Mouse (Mus musculus): ENCODE results near the gene Ppp1r1a. TPM values are rescaled to one million over a fixed set of nuclear protein-coding genes. Genes with fewer than 3 reads are reported as not detected.

Ppp1r1a gene
- polyA plus RNA-seq, 1 experiment from 2014 or later: 161 TPM

DNA sequence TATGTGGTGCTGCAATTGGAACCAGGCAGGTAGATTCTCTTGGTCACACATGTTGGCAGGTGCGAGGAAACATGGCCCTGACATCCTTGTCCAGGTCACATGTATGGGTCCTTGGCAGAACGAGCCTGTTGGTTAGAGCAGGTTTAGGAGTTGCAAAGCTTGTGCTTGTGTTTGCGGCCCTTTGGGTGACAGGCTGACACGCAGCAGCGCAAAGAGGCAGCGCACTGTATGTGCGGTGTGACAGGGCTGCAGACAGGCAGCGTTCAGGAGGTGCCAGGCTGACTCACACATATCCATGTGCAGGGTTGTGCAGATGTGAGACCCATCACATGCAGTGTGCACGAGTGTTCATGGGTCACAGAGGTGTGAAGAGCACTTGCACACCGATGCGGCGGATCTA, 34.1 kb downstream of the Ppp1r1a start:
- no peaks in the 10 kb centered on the region for H3K27me3 ChIP-seq (replicated peaks; ENCODE audit: control insufficient read depth, insufficient read depth, low read length)
- H3K4me1 ChIP-seq (ENCODE audit: control insufficient read depth, insufficient read depth, low read depth, low read length): peaks cover 24% of the 10 kb centered on the region
- peak overlapping the region; percentile 87 for H3K27ac ChIP-seq (ENCODE audit: low read depth, low read length)
- peak overlapping the region; percentile 91 for H3K9ac ChIP-seq (ENCODE audit: low read depth, low read length)
- 26% methylated on average over 12 of the region's 12 CpGs for WGBS
- H3K4me2 ChIP-seq (ENCODE audit: low read length): peak overlapping the region; percentile 90
- H3K36me3 ChIP-seq (ENCODE audit: control insufficient read depth, insufficient read depth, low read length): no peaks in the 10 kb centered on the region
- no peaks in the 10 kb centered on the region for H3K9me3 ChIP-seq (ENCODE audit: control insufficient read depth, low read length)
- ATAC-seq: peak; percentile 41
- H3K4me3 ChIP-seq (ENCODE audit: low read length): peak overlapping the region; percentile 80

- Histone ChIP-seq H3K9ac (ENCODE audit: low read depth, low read length) (peak overlapping the region; percentile 91), H3K27ac (ENCODE audit: low read depth, low read length) (peak overlapping the region; percentile 87), H3K27me3 (replicated peaks; ENCODE audit: control insufficient read depth, insufficient read depth, low read length) (no peaks in the 10 kb centered on the region), H3K4me1 (ENCODE audit: control insufficient read depth, insufficient read depth, low read depth, low read length) (peaks cover 24% of the 10 kb centered on the region), H3K36me3 (ENCODE audit: control insufficient read depth, insufficient read depth, low read length) (no peaks in the 10 kb centered on the region), H3K4me3 (ENCODE audit: low read length) (peak overlapping the region; percentile 80), H3K4me2 (ENCODE audit: low read length) (peak overlapping the region; percentile 90), H3K9me3 (ENCODE audit: control insufficient read depth, low read length) (no peaks in the 10 kb centered on the region)
- WGBS: 0% methylated on average over 15 of the region's 15 CpGs
- peak; percentile 72 for ATAC-seq
Observed at GRCm38 (mm10) chr15:103503251-103503600, 34.6 kb downstream of the Ppp1r1a start.

GRCm38 (mm10) chr15:103502435-103503250, 35.2 kb downstream of the Ppp1r1a start, which contains the start of gene Pde1b:
TSS of gene Pde1b (plus strand) at chr15:103503034.
- H3K9me3 ChIP-seq (ENCODE audit: control insufficient read depth, low read length): no peaks in the 10 kb centered on the region
- under 1% methylated on average over 46 of the region's 63 CpGs for WGBS
- H3K4me3 ChIP-seq (ENCODE audit: low read length): peak within 1 kb of the TSS; percentile 80
- H3K4me1 ChIP-seq (ENCODE audit: control insufficient read depth, insufficient read depth, low read depth, low read length): peaks cover 22% of the 10 kb centered on the region
- H3K4me2 ChIP-seq (ENCODE audit: low read length): peak within 1 kb of the TSS; percentile 90
- H3K36me3 ChIP-seq (ENCODE audit: control insufficient read depth, insufficient read depth, low read length): no peaks in the 10 kb centered on the region
- peak within 1 kb of the TSS; percentile 91 for H3K9ac ChIP-seq (ENCODE audit: low read depth, low read length)
- H3K27ac ChIP-seq (ENCODE audit: low read depth, low read length): peak within 1 kb of the TSS; percentile 87
- H3K27me3 ChIP-seq (replicated peaks; ENCODE audit: control insufficient read depth, insufficient read depth, low read length): no peaks in the 10 kb centered on the region
- peak; percentile 87 for ATAC-seq

GRCm38 (mm10) chr15:103501186-103501585, 36.6 kb downstream of the Ppp1r1a start:
- Histone ChIP-seq H3K36me3 (ENCODE audit: control insufficient read depth, insufficient read depth, low read length) (no peaks in the 10 kb centered on the region), H3K9ac (ENCODE audit: low read depth, low read length) (no peak overlapping the region), H3K27me3 (replicated peaks; ENCODE audit: control insufficient read depth, insufficient read depth, low read length) (no peaks in the 10 kb centered on the region), H3K4me2 (ENCODE audit: low read length) (no peak overlapping the region), H3K4me3 (ENCODE audit: low read length) (no peak overlapping the region), H3K9me3 (ENCODE audit: control insufficient read depth, low read length) (no peaks in the 10 kb centered on the region), H3K27ac (ENCODE audit: low read depth, low read length) (no peak overlapping the region), H3K4me1 (ENCODE audit: control insufficient read depth, insufficient read depth, low read depth, low read length) (peaks cover 17% of the 10 kb centered on the region)
- no peak for ATAC-seq
- 75% methylated on average over 2 of the region's 2 CpGs for WGBS

DNA sequence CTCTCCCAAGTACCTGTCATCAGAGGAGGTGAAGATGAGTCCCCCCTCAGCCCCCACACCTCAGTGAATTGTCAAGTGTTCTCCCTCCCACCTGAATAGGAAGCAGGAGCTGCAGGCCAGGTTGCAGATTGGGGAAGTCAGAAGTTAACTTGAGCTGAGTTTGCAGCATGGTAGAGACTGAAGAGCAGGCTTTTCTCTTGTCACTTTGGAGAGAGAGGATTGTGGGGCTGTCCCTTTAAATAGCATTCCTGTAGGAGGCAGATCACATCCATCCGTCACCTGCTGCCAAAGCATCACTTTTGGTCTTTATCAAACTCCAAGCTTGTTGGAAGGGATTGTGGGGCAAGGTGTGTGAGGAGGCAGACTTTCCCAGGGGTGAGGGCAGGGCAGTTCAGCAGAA, 37.1 kb downstream of the Ppp1r1a start:
- Histone ChIP-seq H3K9ac (ENCODE audit: low read depth, low read length) (no peak overlapping the region), H3K36me3 (ENCODE audit: control insufficient read depth, insufficient read depth, low read length) (no peaks in the 10 kb centered on the region), H3K4me3 (ENCODE audit: low read length) (no peak overlapping the region), H3K4me2 (ENCODE audit: low read length) (no peak overlapping the region), H3K4me1 (ENCODE audit: control insufficient read depth, insufficient read depth, low read depth, low read length) (peaks cover 17% of the 10 kb centered on the region), H3K9me3 (ENCODE audit: control insufficient read depth, low read length) (no peaks in the 10 kb centered on the region), H3K27me3 (replicated peaks; ENCODE audit: control insufficient read depth, insufficient read depth, low read length) (no peaks in the 10 kb centered on the region), H3K27ac (ENCODE audit: low read depth, low read length) (no peak overlapping the region)
- no peak for ATAC-seq
- WGBS: 63% methylated on average over 1 of the region's 1 CpGs

- no peak overlapping the region for H3K9ac ChIP-seq (ENCODE audit: low read depth, low read length)
- peaks cover 5% of the 10 kb centered on the region for H3K4me1 ChIP-seq (ENCODE audit: control insufficient read depth, insufficient read depth, low read depth, low read length)
- no peak overlapping the region for H3K27ac ChIP-seq (ENCODE audit: low read depth, low read length)
- no peak overlapping the region for H3K4me3 ChIP-seq (ENCODE audit: low read length)
- no peaks in the 10 kb centered on the region for H3K9me3 ChIP-seq (ENCODE audit: control insufficient read depth, low read length)
- H3K36me3 ChIP-seq (ENCODE audit: control insufficient read depth, insufficient read depth, low read length): no peaks in the 10 kb centered on the region
- no peaks in the 10 kb centered on the region for H3K27me3 ChIP-seq (replicated peaks; ENCODE audit: control insufficient read depth, insufficient read depth, low read length)
- 50% methylated on average over 3 of the region's 3 CpGs for WGBS
- H3K4me2 ChIP-seq (ENCODE audit: low read length): no peak overlapping the region
- ATAC-seq: no peak
Observed at GRCm38 (mm10) chr15:103498157-103498556, 39.6 kb downstream of the Ppp1r1a start.

- no peaks in the 10 kb centered on the region for H3K9me3 ChIP-seq (ENCODE audit: control insufficient read depth, low read length)
- H3K9ac ChIP-seq (ENCODE audit: low read depth, low read length): no peak overlapping the region
- H3K27ac ChIP-seq (ENCODE audit: low read depth, low read length): no peak overlapping the region
- no peaks in the 10 kb centered on the region for H3K27me3 ChIP-seq (replicated peaks; ENCODE audit: control insufficient read depth, insufficient read depth, low read length)
- peaks cover 2% of the 10 kb centered on the region; the same call in 1 of the 2 replicates for H3K4me1 ChIP-seq (ENCODE audit: control insufficient read depth, insufficient read depth, low read depth, low read length)
- ATAC-seq: peak; percentile 66
- WGBS: 62% methylated on average over 10 of the region's 10 CpGs
- no peak overlapping the region for H3K4me2 ChIP-seq (ENCODE audit: low read length)
- no peak overlapping the region for H3K4me3 ChIP-seq (ENCODE audit: low read length)
- H3K36me3 ChIP-seq (ENCODE audit: control insufficient read depth, insufficient read depth, low read length): no peaks in the 10 kb centered on the region
Observed at GRCm38 (mm10) chr15:103496204-103497140, 41.3 kb downstream of the Ppp1r1a start.

DNA sequence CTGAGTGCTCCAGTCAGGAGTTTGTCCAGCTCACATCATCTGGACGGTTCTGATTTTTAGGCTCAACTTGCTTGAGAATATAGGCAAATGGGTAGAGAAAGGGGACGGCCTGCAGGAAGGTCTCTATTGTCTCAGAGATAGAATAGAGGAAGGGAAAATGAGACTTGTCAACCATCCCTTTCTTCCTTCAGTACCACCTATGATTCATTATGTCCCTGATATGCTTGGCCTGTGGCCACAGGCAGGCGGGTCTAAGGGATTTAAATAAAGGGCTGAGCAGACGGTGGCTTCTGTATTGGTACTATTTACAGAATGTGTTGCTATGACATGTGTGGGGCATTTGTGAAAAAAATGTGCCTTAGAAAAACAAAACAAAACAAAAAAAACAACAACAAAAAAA, 49.5 kb downstream of the Ppp1r1a start:
- ATAC-seq: no peak
- Histone ChIP-seq H3K9me3 (ENCODE audit: control insufficient read depth, low read length) (no peaks in the 10 kb centered on the region), H3K4me3 (ENCODE audit: low read length) (no peak overlapping the region), H3K27ac (ENCODE audit: low read depth, low read length) (no peak overlapping the region), H3K27me3 (replicated peaks; ENCODE audit: control insufficient read depth, insufficient read depth, low read length) (no peaks in the 10 kb centered on the region), H3K36me3 (ENCODE audit: control insufficient read depth, insufficient read depth, low read length) (no peaks in the 10 kb centered on the region), H3K9ac (ENCODE audit: low read depth, low read length) (no peak overlapping the region), H3K4me2 (ENCODE audit: low read length) (no peak overlapping the region), H3K4me1 (ENCODE audit: control insufficient read depth, insufficient read depth, low read depth, low read length) (peaks cover 5% of the 10 kb centered on the region; the same call in 1 of the 2 replicates)
- WGBS: 35% methylated on average over 4 of the region's 4 CpGs

- 75% methylated on average over 1 of the region's 1 CpGs for WGBS
- Histone ChIP-seq H3K4me3 (ENCODE audit: low read length) (no peak overlapping the region), H3K4me2 (ENCODE audit: low read length) (no peak overlapping the region), H3K9me3 (ENCODE audit: control insufficient read depth, low read length) (no peaks in the 10 kb centered on the region), H3K36me3 (ENCODE audit: control insufficient read depth, insufficient read depth, low read length) (no peaks in the 10 kb centered on the region), H3K9ac (ENCODE audit: low read depth, low read length) (no peak overlapping the region), H3K27me3 (replicated peaks; ENCODE audit: control insufficient read depth, insufficient read depth, low read length) (no peaks in the 10 kb centered on the region), H3K4me1 (ENCODE audit: control insufficient read depth, insufficient read depth, low read depth, low read length) (peaks cover 5% of the 10 kb centered on the region; the same call in 1 of the 2 replicates), H3K27ac (ENCODE audit: low read depth, low read length) (no peak overlapping the region)
- ATAC-seq: no peak
Observed at GRCm38 (mm10) chr15:103486658-103487057, 51.1 kb downstream of the Ppp1r1a start.
